Mouse (Mus musculus) spleen, postnatal 36 days (tissue): Measurements from ENCODE around the gene Vmn1r52.
"Not testable (repeated sequence)": the region's sequence is repeated elsewhere in the genome, so short reads cannot be mapped to it uniquely, and the experiment has no call there.

Source experiments
- DNase-seq, 2 experiments: peaks; one replicate each; pipeline ENCODE4 v3.0.0; 2022; ENCODE audit warnings: low spot score in 2 of 2, mixed read lengths in 1 of 2

Gene Vmn1r52

DNA sequence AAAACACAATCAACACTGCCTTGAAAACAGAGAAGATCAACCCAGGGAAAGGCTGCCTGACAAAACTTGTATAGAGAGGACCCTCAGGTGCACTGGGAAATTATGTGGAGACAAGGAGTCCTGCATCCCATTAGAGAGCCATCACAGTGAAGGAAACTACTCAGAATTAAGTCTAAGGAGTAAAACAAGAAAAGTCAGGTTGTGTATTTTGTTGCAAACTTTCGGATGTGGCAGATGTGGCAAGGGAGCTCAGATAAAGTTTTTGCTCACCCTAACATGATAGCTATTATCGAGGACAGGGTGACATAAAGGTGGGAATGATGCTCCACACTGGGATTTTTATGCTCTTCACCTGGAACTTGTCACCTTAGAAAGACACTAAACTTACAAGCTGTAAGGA lies at the start of gene Vmn1r52:
Gene Vmn1r52 (plus strand): TSS at position 301 of the 400 bp plus-strand sequence.
- no peak for DNase-seq

DNA sequence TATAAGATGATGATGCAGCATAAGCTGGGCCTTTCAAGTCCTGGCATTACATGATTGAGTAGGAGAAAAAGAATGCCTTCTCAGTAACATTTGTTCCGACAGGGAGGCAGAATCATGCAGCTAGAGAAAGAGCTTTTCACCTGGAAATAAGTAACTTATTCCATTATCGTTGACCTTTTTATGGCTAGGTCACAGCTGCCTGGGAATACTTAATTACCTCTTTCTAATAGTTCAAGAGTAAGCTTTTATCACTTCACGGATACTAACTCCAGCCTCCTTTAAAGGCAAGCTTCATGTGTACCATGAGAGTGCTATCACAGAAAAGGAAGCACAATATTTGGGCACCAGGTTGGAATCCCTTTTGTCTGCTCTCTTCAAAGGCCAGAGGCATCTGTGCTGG lies 14.5 kb upstream of the Vmn1r52 start:
- no peak for DNase-seq

DNA sequence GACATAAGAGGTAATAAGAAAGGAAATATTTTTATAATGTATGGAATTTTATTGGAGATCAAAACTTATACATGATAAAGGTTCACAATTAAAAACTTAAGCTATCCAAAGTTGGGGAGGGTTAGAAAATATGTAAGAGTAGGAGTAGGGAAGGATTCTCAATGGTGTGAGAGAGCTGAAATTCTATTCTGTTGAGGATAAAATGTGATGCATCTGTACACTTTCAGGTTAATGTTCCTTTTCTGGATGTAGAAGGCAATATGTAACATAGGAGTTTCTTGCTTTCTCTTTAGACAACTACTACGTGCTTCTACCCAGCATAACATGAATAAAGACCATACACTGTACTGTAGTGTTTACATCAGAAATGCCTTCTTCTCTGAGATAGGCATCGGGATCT lies 27.9 kb downstream of the Vmn1r52 start, which contains the start of gene V1ra8:
Gene V1ra8 (plus strand): TSS at position 301 of the 400 bp plus-strand sequence.
- not testable (repeated sequence) for DNase-seq

DNA sequence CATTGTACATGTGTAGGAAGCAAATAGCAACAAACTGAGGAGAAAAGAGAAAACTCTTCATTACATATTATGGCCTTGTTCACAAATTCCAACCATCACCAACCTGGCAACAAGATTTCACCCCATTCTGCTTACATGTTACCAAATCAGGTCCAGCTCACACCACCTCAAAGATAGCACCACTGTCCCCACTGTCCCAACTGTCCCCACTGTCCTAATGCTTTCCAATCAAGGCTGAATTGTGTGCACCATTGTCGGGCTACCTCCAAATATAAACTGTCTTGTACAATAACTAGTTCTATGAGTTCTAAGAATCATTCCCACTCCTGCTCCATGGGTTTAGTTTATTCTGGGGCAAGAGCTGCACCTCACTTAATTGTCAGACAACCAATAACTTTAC lies 49.7 kb downstream of the Vmn1r52 start, which contains the start of gene Vmn1r53:
Gene Vmn1r53 (minus strand): TSS at position 101 of the 400 bp plus-strand sequence.
- DNase-seq: no peak
